ENCODE assay signal across 33 mouse cellular contexts in the genomic region with DNA sequence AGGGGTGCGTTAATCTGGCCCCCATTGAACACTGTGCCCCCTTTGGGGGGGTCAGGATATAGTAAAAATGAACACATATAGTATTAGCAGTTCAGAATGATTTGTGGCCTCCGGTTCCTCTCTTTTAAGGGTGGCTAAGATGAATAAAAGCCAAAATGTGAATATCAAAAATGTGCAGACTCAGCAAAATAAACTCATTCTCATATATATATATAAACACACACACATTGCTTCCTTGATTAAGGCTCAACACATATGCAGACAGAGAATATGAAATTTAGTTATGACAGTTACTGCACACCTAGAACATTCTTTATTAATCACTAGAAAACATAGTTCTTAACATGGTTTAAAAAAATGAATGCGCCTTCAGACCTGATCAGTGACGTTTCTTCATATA.
"Had no signal": no experiment of that assay in that cellular context is flagged by ENCODE, and none has a peak within 500 bp of the region (broad histone marks: within the 10 kb centered on the region; RNA-seq: fewer than 3 reads in every experiment).

No protein-coding gene starts in this region.

- H3K27me3 ChIP-seq: limb, embryonic 13.5 days; liver, embryonic 12.5 days; liver, embryonic 13.5 days; liver, embryonic 15.5 days; lung, embryonic 15.5 days; megakaryocyte, embryonic 14.5 days; midbrain, embryonic 12.5 days; midbrain, embryonic 13.5 days; midbrain, embryonic 15.5 days; neural tube, embryonic 12.5 days; neural tube, embryonic 13.5 days had no signal

- H3K27ac ChIP-seq: limb, embryonic 10.5 days; limb, embryonic 13.5 days; limb, embryonic 15.5 days; liver, embryonic 12.5 days; liver, embryonic 13.5 days; liver, embryonic 14.5 days; liver, embryonic 15.5 days; lung, embryonic 15.5 days; macrophage; midbrain, embryonic 10.5 days; midbrain, embryonic 12.5 days; midbrain, embryonic 13.5 days; midbrain, embryonic 15.5 days; neural tube, embryonic 12.5 days; neural tube, embryonic 13.5 days had no signal

- H3K4me2 ChIP-seq: limb, embryonic 12.5 days; limb, embryonic 13.5 days; limb, embryonic 15.5 days; liver, embryonic 11.5 days; liver, embryonic 12.5 days; liver, embryonic 13.5 days; liver, embryonic 15.5 days; lung, embryonic 14.5 days; lung, embryonic 15.5 days; midbrain, embryonic 11.5 days; midbrain, embryonic 12.5 days; midbrain, embryonic 13.5 days; midbrain, embryonic 15.5 days; neural tube, embryonic 12.5 days; neural tube, embryonic 13.5 days had no signal

- H3K4me1 ChIP-seq: limb, embryonic 15.5 days; liver, embryonic 12.5 days; liver, embryonic 13.5 days; liver, embryonic 15.5 days; lung, embryonic 15.5 days; megakaryocyte, embryonic 14.5 days; midbrain, embryonic 15.5 days had no signal

- DNase-seq: left cerebral cortex, postnatal 4 days; liver; liver, embryonic 13.5 days; liver, postnatal 0 days; lung, adult 18-20 months; lung, adult 2 months; lung, embryonic 14.5 days; lung, postnatal 10 days; lung, postnatal 14 days; lung, postnatal 36 days; lung, postnatal 4 days; midbrain, embryonic 14.5 days had no signal

- H3K9me3 ChIP-seq: limb, embryonic 10.5 days; limb, embryonic 12.5 days; limb, embryonic 13.5 days; limb, embryonic 15.5 days; liver, embryonic 12.5 days; liver, embryonic 13.5 days; liver, embryonic 15.5 days; lung, embryonic 15.5 days; midbrain, embryonic 10.5 days; midbrain, embryonic 12.5 days; midbrain, embryonic 13.5 days; midbrain, embryonic 15.5 days; neural tube, embryonic 12.5 days; neural tube, embryonic 13.5 days had no signal

- H3K36me3 ChIP-seq: limb, embryonic 10.5 days; limb, embryonic 12.5 days; limb, embryonic 13.5 days; limb, embryonic 15.5 days; liver, embryonic 12.5 days; liver, embryonic 13.5 days; liver, embryonic 15.5 days; lung, embryonic 15.5 days; midbrain, embryonic 10.5 days; midbrain, embryonic 12.5 days; midbrain, embryonic 13.5 days; midbrain, embryonic 15.5 days; neural tube, embryonic 12.5 days; neural tube, embryonic 13.5 days had no signal

- ATAC-seq: liver, embryonic 12.5 days; liver, postnatal 0 days; lung, postnatal 0 days; midbrain, embryonic 13.5 days; midbrain, embryonic 15.5 days; midbrain, embryonic 16.5 days had no signal

- H3K9ac ChIP-seq: limb, embryonic 12.5 days; limb, embryonic 13.5 days; limb, embryonic 15.5 days; liver, embryonic 12.5 days; liver, embryonic 13.5 days; liver, embryonic 14.5 days; liver, embryonic 15.5 days; liver, postnatal 0 days; lung, embryonic 14.5 days; lung, embryonic 15.5 days; midbrain, embryonic 12.5 days; midbrain, embryonic 13.5 days; midbrain, embryonic 15.5 days; neural tube, embryonic 12.5 days; neural tube, embryonic 13.5 days had no signal

- H3K4me3 ChIP-seq: limb, embryonic 10.5 days; limb, embryonic 12.5 days; limb, embryonic 13.5 days; limb, embryonic 15.5 days; liver, embryonic 12.5 days; liver, embryonic 13.5 days; liver, embryonic 15.5 days; lung, embryonic 15.5 days; megakaryocyte, embryonic 14.5 days; midbrain, embryonic 10.5 days; midbrain, embryonic 12.5 days; midbrain, embryonic 13.5 days; midbrain, embryonic 15.5 days; myocyte; neural tube, embryonic 12.5 days; neural tube, embryonic 13.5 days had no signal
